8 mouse cellular contexts compared by ENCODE assay signal in the genomic region with DNA sequence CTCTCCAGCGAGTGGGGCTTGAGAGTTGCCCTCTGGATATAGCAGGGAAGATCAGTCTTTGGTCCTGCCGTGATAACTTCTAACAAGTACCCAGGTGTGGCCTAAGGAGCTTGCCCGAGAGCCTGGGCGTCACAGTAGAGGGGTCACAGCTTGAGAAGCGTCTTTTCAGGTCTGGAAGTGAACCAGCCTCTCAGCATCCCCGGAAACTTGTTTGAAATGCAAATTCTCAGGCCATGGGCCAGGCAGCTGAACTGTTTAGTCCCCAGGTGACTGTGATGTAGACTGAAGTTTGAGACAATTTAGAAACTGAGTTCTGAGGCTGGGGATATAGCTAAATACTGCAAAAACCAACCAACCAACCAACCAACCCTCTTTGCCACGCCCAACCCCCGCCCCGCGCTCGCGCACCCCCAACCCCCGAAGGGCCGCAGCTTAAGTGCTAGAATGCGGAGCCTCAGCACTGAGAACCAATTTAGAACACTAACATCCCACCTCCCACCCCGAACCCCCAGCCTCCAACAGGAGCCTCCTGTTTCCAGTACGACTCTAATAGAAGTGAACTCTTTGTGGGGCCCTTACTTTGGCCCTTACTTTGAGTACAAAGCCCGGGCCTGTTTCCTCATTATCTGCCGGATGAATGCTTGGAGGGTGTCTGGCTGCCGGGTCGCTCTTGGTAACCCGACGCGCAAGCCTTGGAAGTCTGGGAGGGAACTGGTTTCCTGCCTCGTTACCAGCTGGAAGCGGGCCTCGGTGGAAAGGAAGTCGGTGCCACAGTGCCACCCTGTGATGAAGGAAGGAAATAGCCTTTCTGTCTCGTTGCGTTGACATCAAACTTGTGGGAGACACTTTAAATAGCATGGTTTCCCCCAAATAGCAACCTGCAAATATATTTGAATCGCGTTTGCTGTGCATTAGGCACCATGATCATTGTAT.
DNase-seq lines count a peak whose midpoint lies in the region; ATAC-seq and TF ChIP-seq lines count a peak whose summit lies in the region.

No protein-coding gene starts in this region.

- H3K27ac ChIP-seq in ES-E14 (ENCODE audit: insufficient read depth, low read depth, low read length, poor library complexity, severe bottlenecking): peak overlapping the region; percentile 89
- peak overlapping the region; percentile 29; the same call in 1 of the 2 replicates for H3K27ac ChIP-seq in forebrain, embryonic 15.5 days (replicated peaks)
- H3K27ac ChIP-seq in liver, embryonic 16.5 days (ENCODE audit: low read length): no peak overlapping the region
- no peak overlapping the region for H3K27ac ChIP-seq in neural tube, embryonic 14.5 days (ENCODE audit: low read depth, low read length)

- H3K27me3 ChIP-seq in forebrain, embryonic 15.5 days: no peaks in the 10 kb centered on the region
- no peaks in the 10 kb centered on the region for H3K27me3 ChIP-seq in liver, embryonic 16.5 days (ENCODE audit: control insufficient read depth, insufficient read depth, low read depth, low read length)
- H3K27me3 ChIP-seq in neural tube, embryonic 14.5 days (ENCODE audit: control insufficient read depth, insufficient read depth, low read length): no peaks in the 10 kb centered on the region

- peak overlapping the region; percentile 54 to 71 for H3K4me3 ChIP-seq in ES-E14 (ENCODE audit: insufficient read depth in 1 of 2, low read depth in 1 of 2, low read length in 2 of 2, poor library complexity in 1 of 2, severe bottlenecking in 1 of 2)
- peak overlapping the region; percentile 29 for H3K4me3 ChIP-seq in forebrain, embryonic 15.5 days
- peak overlapping the region; percentile 32 for H3K4me3 ChIP-seq in liver, embryonic 16.5 days (ENCODE audit: low read depth, low read length)
- H3K4me3 ChIP-seq in neural tube, embryonic 14.5 days (ENCODE audit: low read depth, low read length): peak overlapping the region; percentile 25; the same call in 1 of the 2 replicates

- DNase-seq in ES-E14 (ENCODE audit: low read depth, low spot score): peak; percentile 90
- peak; percentile 64 for DNase-seq in c-Kit-positive CD71-positive TER-119-positive erythroid progenitor cells, embryonic 14.5 days (ENCODE audit: low spot score)
- DNase-seq in heart, postnatal 14 days: peak; percentile 85 to 90
- DNase-seq in large intestine, adult 2 months (ENCODE audit: low read depth, low spot score): peak; percentile 66
- peak; percentile 17 to 20 for DNase-seq in thymus, adult 18-20 months

- peak overlapping the region; percentile 44 for H3K4me2 ChIP-seq in forebrain, embryonic 15.5 days (replicated peaks)
- H3K4me2 ChIP-seq in liver, embryonic 16.5 days (ENCODE audit: low read depth, low read length): peak overlapping the region; percentile 59
- peak overlapping the region; percentile 57 for H3K4me2 ChIP-seq in neural tube, embryonic 14.5 days (ENCODE audit: low read depth, low read length)

- in situ Hi-C loops in ES-E14 (cut with MboI; ENCODE audit: low sequenced_read_pairs in 2 of 2, unreplicated experiment in 2 of 2): loop anchor here in 1 of 2 experiments (10.0 kb wide), 1 partner anchor 136 kb away; no protein-coding TSS in a partner anchor

- 4% methylated on average over 32 of the region's 32 CpGs for WGBS in forebrain, embryonic 15.5 days
- WGBS in large intestine, adult 2 months: 21% methylated on average over 32 of the region's 32 CpGs
- 16% methylated on average over 32 of the region's 32 CpGs for WGBS in liver, embryonic 16.5 days (ENCODE audit: insufficient replicate concordance)
- 4% methylated on average over 32 of the region's 32 CpGs for WGBS in neural tube, embryonic 14.5 days

- intact Hi-C loops in heart, postnatal 14 days (cut with DNase I): loop anchor here (1.0 to 5.0 kb wide), 5 partner anchors 68 to 578 kb away; a partner anchor contains a TSS

- no peaks in the 10 kb centered on the region for H3K36me3 ChIP-seq in ES-E14 (ENCODE audit: control insufficient read depth, insufficient read depth, low read length, poor library complexity, severe bottlenecking)
- H3K36me3 ChIP-seq in forebrain, embryonic 15.5 days: no peaks in the 10 kb centered on the region
- no peaks in the 10 kb centered on the region for H3K36me3 ChIP-seq in liver, embryonic 16.5 days (ENCODE audit: control insufficient read depth, insufficient read depth)
- H3K36me3 ChIP-seq in neural tube, embryonic 14.5 days (ENCODE audit: control insufficient read depth, insufficient read depth, low read length): no peaks in the 10 kb centered on the region

- ATAC-seq in forebrain, embryonic 15.5 days (replicated peaks): peak; percentile 91
- ATAC-seq in liver, embryonic 16.5 days (ENCODE audit: low read depth): no peak
- ATAC-seq in neural tube, embryonic 14.5 days (ENCODE audit: low read depth): peak; percentile 94

- H3K9me3 ChIP-seq in ES-E14 (ENCODE audit: control insufficient read depth, insufficient read depth, low read depth, low read length): no peaks in the 10 kb centered on the region
- no peaks in the 10 kb centered on the region for H3K9me3 ChIP-seq in forebrain, embryonic 15.5 days
- H3K9me3 ChIP-seq in liver, embryonic 16.5 days (replicated peaks; ENCODE audit: control insufficient read depth, low read length): no peaks in the 10 kb centered on the region
- no peaks in the 10 kb centered on the region for H3K9me3 ChIP-seq in neural tube, embryonic 14.5 days (ENCODE audit: control insufficient read depth, low read length)

- peaks cover 11 to 18% of the 10 kb centered on the region in 2 experiments for H3K4me1 ChIP-seq in ES-E14 (ENCODE audit: control insufficient read depth in 2 of 2, insufficient read depth in 2 of 2, low read length in 2 of 2, poor library complexity in 1 of 2)
- H3K4me1 ChIP-seq in forebrain, embryonic 15.5 days: peaks cover 14% of the 10 kb centered on the region
- H3K4me1 ChIP-seq in liver, embryonic 16.5 days (ENCODE audit: control insufficient read depth, low read depth, low read length): no peaks in the 10 kb centered on the region; the same call in 1 of the 2 replicates
- H3K4me1 ChIP-seq in neural tube, embryonic 14.5 days (ENCODE audit: control insufficient read depth, insufficient read depth, low read length): peaks cover 3% of the 10 kb centered on the region; the same call in 1 of the 2 replicates

- peak overlapping the region; percentile 66; the same call in 1 of the 2 replicates for H3K9ac ChIP-seq in ES-E14 (ENCODE audit: insufficient read depth, low read depth, low read length, poor library complexity, severe bottlenecking)
- H3K9ac ChIP-seq in forebrain, embryonic 15.5 days (replicated peaks): no peak overlapping the region
- peak overlapping the region; percentile 22; the same call in 1 of the 2 replicates for H3K9ac ChIP-seq in liver, embryonic 16.5 days (ENCODE audit: low read depth, low read length)
- no peak overlapping the region for H3K9ac ChIP-seq in neural tube, embryonic 14.5 days (replicated peaks; ENCODE audit: low read depth, low read length)

TF ChIP-seq in ES-E14, 5 proteins besides CTCF, POLR2A, EP300 and RAD21:
- 0 out of 2 replicates have a peak, but pooled peaks have one; percentile 21 for TF ChIP-seq ZNF384 (IDR thresholded peaks at IDR 0.05; ENCODE audit: low read depth, low read length)
- no peak for TF ChIP-seq MAFK (IDR thresholded peaks at IDR 0.05; ENCODE audit: insufficient read depth, low read depth, low read length)
- peak; percentile 66; the same call in 1 of the 2 replicates for TF ChIP-seq HCFC1 (IDR thresholded peaks at IDR 0.05; ENCODE audit: borderline replicate concordance, insufficient read depth, low read length)
- no peak for TF ChIP-seq CHD2 (IDR thresholded peaks at IDR 0.05; ENCODE audit: low read depth, low read length)
- peak; percentile 98 for TF ChIP-seq ZC3H11A (IDR thresholded peaks at IDR 0.05; ENCODE audit: borderline replicate concordance, low read depth, low read length)

Comparison
In these comparisons a context has a peak if more than half of its experiments do, and no peak if none do; other contexts are left out.
1. DNase-seq: peak in every context shown above with its lines; median percentile 90 in ES-E14; 88 in heart, postnatal 14 days; 66 in large intestine, adult 2 months; 64 in c-Kit-positive CD71-positive TER-119-positive erythroid progenitor cells, embryonic 14.5 days; 18 in thymus, adult 18-20 months.
2. H3K27ac ChIP-seq: peak in ES-E14 (single experiment) and forebrain, embryonic 15.5 days (single experiment); none in liver, embryonic 16.5 days (single experiment) and neural tube, embryonic 14.5 days (single experiment).
3. H3K9ac ChIP-seq: peak in ES-E14 (single experiment) and liver, embryonic 16.5 days (single experiment); none in forebrain, embryonic 15.5 days (single experiment) and neural tube, embryonic 14.5 days (single experiment).
4. Peak in every context shown above with its lines, with median percentiles within 50 percentile points of each other: H3K4me3 ChIP-seq and H3K4me2 ChIP-seq.